Mouse (Mus musculus): ENCODE results near the gene Tmco5. TPM values are rescaled to one million over a fixed set of nuclear protein-coding genes. Genes with fewer than 3 reads are reported as not detected.

Tmco5 gene
- polyA plus RNA-seq, 1 experiment, result not detected

DNA sequence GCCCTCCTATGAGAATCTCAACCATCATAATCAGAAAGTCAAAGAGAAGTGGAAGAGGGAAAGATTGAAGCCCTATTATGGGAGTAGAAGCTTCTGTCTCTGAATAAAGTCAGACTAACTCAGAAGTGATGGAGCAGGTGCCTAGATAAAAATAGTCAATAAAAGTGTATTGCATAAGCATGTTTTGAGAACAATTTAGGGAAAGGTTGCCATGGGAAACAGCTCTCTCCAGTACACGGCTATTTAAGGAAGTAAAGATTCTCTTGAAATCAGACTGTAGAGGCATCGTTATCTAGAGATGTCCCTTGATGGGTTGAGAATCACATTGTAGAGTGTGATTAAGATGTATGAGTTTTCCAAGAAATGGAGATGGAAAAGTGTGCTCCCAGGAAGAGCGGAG, 1.2 kb downstream of the Tmco5 start:
- DNase-seq, result no peak
- 79% methylated on average over 3 of the region's 3 CpGs for WGBS
- Histone ChIP-seq H3K4me1 (ENCODE audit: control insufficient read depth, insufficient read depth, low read length) (no peaks in the 10 kb centered on the region), H3K4me3 (replicated peaks; ENCODE audit: extremely low read depth, low read depth, low read length) (no peak overlapping the region)
- no peak for TF ChIP-seq CTCF (IDR thresholded peaks at IDR 0.05; ENCODE audit: insufficient read depth, low read length)
- TF ChIP-seq POLR2A (IDR thresholded peaks at IDR 0.05; ENCODE audit: borderline replicate concordance, extremely low read depth, low read depth, low read length), result no peak

- TF ChIP-seq CTCF (IDR thresholded peaks at IDR 0.05; ENCODE audit: insufficient read depth, low read length) (no peak), POLR2A (IDR thresholded peaks at IDR 0.05; ENCODE audit: borderline replicate concordance, extremely low read depth, low read depth, low read length) (no peak)
- H3K4me3 ChIP-seq (replicated peaks; ENCODE audit: extremely low read depth, low read depth, low read length), result no peak overlapping the region
- WGBS, result 20% methylated on average over 14 of the region's 14 CpGs
- no peaks in the 10 kb centered on the region for H3K4me1 ChIP-seq (ENCODE audit: control insufficient read depth, insufficient read depth, low read length)
- DNase-seq, result no peak
Measured at GRCm38 (mm10) chr2:116893316-116893987, 15.0 kb downstream of the Tmco5 start.

DNA sequence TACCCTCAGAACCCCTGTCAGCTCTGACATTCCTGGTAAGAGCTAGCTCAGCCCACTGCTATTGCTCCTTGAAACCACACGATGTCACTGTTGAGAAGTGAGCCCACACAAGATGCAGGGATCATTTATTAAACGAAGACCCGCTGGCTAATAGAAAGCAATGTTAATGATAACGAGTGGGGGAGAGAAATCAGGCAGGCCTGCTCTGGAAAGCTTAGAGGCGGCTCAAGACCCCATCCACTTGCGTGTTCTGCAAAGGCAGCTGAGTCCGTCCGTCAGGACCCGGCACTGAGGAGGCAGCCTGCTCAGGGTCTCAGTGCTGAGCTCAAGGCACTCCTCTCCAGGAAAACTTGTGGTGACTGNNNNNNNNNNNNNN, 15.5 kb downstream of the Tmco5 start:
- DNase-seq, result no peak
- Histone ChIP-seq H3K4me1 (ENCODE audit: control insufficient read depth, insufficient read depth, low read length) (no peaks in the 10 kb centered on the region), H3K4me3 (replicated peaks; ENCODE audit: extremely low read depth, low read depth, low read length) (no peak overlapping the region)
- 6% methylated on average over 9 of the region's 9 CpGs for WGBS
- TF ChIP-seq CTCF (IDR thresholded peaks at IDR 0.05; ENCODE audit: insufficient read depth, low read length), result peak; percentile 65
- TF ChIP-seq POLR2A (IDR thresholded peaks at IDR 0.05; ENCODE audit: borderline replicate concordance, extremely low read depth, low read depth, low read length), result no peak

DNA sequence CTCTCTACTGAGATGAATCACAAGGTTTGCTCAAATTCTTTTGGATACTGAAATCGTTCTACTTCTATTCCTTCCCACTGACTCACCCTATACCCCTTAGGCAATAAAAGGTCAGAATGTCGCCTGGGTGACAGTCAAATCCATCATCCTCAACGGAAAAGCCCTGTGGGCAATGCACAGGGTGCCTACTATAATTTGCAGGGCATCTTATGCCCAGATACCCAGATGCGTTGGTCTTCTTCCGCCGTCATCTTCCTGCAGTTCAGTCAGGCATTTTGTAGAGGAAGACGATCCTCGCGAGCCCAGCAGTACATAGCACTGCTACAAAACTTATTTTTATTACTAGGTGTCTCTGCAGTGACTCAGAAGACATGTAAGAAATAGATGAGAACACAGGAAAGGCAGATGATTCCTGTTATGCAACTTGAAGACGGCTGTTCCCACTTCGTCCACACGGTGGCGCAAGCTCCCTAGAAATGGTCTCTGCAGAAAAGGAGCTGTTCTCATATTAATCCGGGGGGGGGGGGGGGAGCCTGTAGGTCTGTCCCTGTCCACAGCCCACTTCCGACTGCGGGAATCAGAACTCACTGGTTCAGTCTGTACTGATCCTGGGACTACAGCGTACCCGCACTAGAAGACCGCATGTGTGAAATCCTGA, 21.3 kb downstream of the Tmco5 start:
- H3K4me1 ChIP-seq (ENCODE audit: control insufficient read depth, insufficient read depth, low read length), result no peaks in the 10 kb centered on the region
- TF ChIP-seq POLR2A (IDR thresholded peaks at IDR 0.05; ENCODE audit: borderline replicate concordance, extremely low read depth, low read depth, low read length), result no peak
- peak; percentile 94 for TF ChIP-seq CTCF (IDR thresholded peaks at IDR 0.05; ENCODE audit: insufficient read depth, low read length)
- peak overlapping the region; percentile 50 for H3K4me3 ChIP-seq (replicated peaks; ENCODE audit: extremely low read depth, low read depth, low read length)
- peak; percentile 88 for DNase-seq
- WGBS, result 10% methylated on average over 19 of the region's 19 CpGs

GRCm38 (mm10) chr2:116900273-116900843, 21.9 kb downstream of the Tmco5 start:
- no peak for TF ChIP-seq CTCF (IDR thresholded peaks at IDR 0.05; ENCODE audit: insufficient read depth, low read length)
- TF ChIP-seq POLR2A (IDR thresholded peaks at IDR 0.05; ENCODE audit: borderline replicate concordance, extremely low read depth, low read depth, low read length), result no peak
- Histone ChIP-seq H3K4me3 (replicated peaks; ENCODE audit: extremely low read depth, low read depth, low read length) (peak overlapping the region; percentile 50), H3K4me1 (ENCODE audit: control insufficient read depth, insufficient read depth, low read length) (no peaks in the 10 kb centered on the region)
- no peak for DNase-seq
- WGBS, result 31% methylated on average over 10 of the region's 10 CpGs

GRCm38 (mm10) chr2:116908268-116908667, 29.8 kb downstream of the Tmco5 start:
- Histone ChIP-seq H3K4me3 (replicated peaks; ENCODE audit: extremely low read depth, low read depth, low read length) (no peak overlapping the region), H3K4me1 (ENCODE audit: control insufficient read depth, insufficient read depth, low read length) (no peaks in the 10 kb centered on the region)
- 75% methylated on average over 8 of the region's 8 CpGs for WGBS
- no peak for DNase-seq
- TF ChIP-seq CTCF (IDR thresholded peaks at IDR 0.05; ENCODE audit: insufficient read depth, low read length), result no peak
- TF ChIP-seq POLR2A (IDR thresholded peaks at IDR 0.05; ENCODE audit: borderline replicate concordance, extremely low read depth, low read depth, low read length), result no peak

GRCm38 (mm10) chr2:116912334-116913070, 34.0 kb downstream of the Tmco5 start:
- WGBS, result 58% methylated on average over 6 of the region's 7 CpGs
- H3K4me1 ChIP-seq (ENCODE audit: control insufficient read depth, insufficient read depth, low read length), result no peaks in the 10 kb centered on the region
- H3K4me3 ChIP-seq (replicated peaks; ENCODE audit: extremely low read depth, low read depth, low read length), result no peak overlapping the region
- TF ChIP-seq CTCF (IDR thresholded peaks at IDR 0.05; ENCODE audit: insufficient read depth, low read length) (no peak), POLR2A (IDR thresholded peaks at IDR 0.05; ENCODE audit: borderline replicate concordance, extremely low read depth, low read depth, low read length) (no peak)
- no peak for DNase-seq

DNA sequence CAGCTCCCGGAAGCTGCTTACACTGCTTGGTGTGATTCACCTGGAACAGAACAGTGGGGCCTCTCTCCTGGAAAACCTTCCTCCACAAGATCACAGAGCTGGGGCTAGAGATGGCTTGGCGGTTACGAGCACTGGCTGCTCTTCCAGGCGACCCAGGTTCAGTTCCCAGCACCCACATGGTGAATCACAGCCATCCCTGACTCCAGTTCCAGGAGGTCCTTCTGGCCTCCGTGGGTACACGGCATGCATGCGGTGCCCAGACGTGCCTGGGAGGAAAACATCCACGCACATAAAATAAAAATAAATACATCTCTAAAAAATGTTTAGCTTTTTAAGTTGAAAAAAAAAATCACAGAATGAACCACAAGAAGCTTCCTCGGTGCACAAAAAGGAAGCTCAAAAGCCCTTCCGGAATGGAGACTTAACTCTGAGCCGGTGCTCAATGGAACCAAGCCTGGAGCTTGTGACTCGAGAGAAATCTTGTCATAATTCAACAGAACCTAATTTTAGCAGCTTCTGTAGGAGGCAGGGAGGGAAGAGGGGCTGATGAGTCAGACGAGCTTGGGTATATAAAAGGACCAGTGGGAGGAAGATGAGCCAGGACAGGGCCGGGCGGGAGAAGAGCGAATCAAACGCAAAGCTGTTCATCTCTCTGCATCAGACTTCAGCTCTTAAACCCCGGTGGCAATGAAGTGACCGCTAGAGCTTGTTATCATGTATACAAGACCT, 35.4 kb downstream of the Tmco5 start:
- no peak for DNase-seq
- 68% methylated on average over 20 of the region's 20 CpGs for WGBS
- Histone ChIP-seq H3K4me1 (ENCODE audit: control insufficient read depth, insufficient read depth, low read length) (no peaks in the 10 kb centered on the region), H3K4me3 (replicated peaks; ENCODE audit: extremely low read depth, low read depth, low read length) (no peak overlapping the region)
- no peak for TF ChIP-seq POLR2A (IDR thresholded peaks at IDR 0.05; ENCODE audit: borderline replicate concordance, extremely low read depth, low read depth, low read length)
- TF ChIP-seq CTCF (IDR thresholded peaks at IDR 0.05; ENCODE audit: insufficient read depth, low read length), result no peak

GRCm38 (mm10) chr2:116914636-116915035, 36.1 kb downstream of the Tmco5 start:
- TF ChIP-seq POLR2A (IDR thresholded peaks at IDR 0.05; ENCODE audit: borderline replicate concordance, extremely low read depth, low read depth, low read length) (no peak), CTCF (IDR thresholded peaks at IDR 0.05; ENCODE audit: insufficient read depth, low read length) (no peak)
- 77% methylated on average over 4 of the region's 4 CpGs for WGBS
- H3K4me3 ChIP-seq (replicated peaks; ENCODE audit: extremely low read depth, low read depth, low read length), result no peak overlapping the region
- H3K4me1 ChIP-seq (ENCODE audit: control insufficient read depth, insufficient read depth, low read length), result no peaks in the 10 kb centered on the region
- no peak for DNase-seq

Data from lung, adult 2 months (tissue).